Mouse (Mus musculus): ENCODE results near the gene Swsap1. TPM values are rescaled to one million over a fixed set of nuclear protein-coding genes. Genes with fewer than 3 reads are reported as not detected.

The Swsap1 gene
- polyA plus RNA-seq, 1 experiment from 2014 or later = 6.2 TPM

DNA sequence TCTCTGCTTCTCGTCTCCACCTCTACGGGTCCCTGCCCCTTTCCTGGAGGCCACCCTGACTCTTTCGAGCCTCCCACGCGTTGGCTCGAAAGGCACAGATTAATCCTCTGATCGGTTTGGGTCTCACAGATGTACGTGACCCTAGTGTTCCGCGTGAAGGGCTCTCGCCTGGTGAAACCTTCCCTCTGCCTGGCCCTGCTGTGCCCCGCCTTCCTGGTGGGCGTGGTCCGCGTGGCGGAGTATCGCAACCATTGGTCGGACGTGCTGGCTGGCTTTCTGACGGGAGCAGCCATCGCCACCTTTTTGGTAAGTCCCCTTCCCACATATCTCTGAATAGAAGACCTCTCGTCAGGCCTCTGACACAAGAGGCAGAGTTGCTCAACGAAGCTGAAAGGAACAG lies 11.3 kb upstream of the Swsap1 start:
- Histone ChIP-seq H3K4me2 (ENCODE audit: low read depth, low read length) (no peak overlapping the region), H3K4me3 (ENCODE audit: low read length) (no peak overlapping the region), H3K9ac (ENCODE audit: low read length) (no peak overlapping the region), H3K27me3 (ENCODE audit: control insufficient read depth, insufficient read depth, low read depth, low read length) (peaks cover 6% of the 10 kb centered on the region; the same call in 1 of the 2 replicates), H3K27ac (ENCODE audit: low read length) (no peak overlapping the region), H3K4me1 (replicated peaks; ENCODE audit: control insufficient read depth, insufficient read depth, low read length) (no peaks in the 10 kb centered on the region), H3K9me3 (ENCODE audit: control insufficient read depth, low read length) (no peaks in the 10 kb centered on the region), H3K36me3 (ENCODE audit: control insufficient read depth, insufficient read depth, low read length) (no peaks in the 10 kb centered on the region)
- ATAC-seq (ENCODE audit: low read depth) = 0 out of 2 replicates have a peak, but pooled peaks have one; percentile 13
- WGBS = 16% methylated on average over 23 of the region's 23 CpGs

DNA sequence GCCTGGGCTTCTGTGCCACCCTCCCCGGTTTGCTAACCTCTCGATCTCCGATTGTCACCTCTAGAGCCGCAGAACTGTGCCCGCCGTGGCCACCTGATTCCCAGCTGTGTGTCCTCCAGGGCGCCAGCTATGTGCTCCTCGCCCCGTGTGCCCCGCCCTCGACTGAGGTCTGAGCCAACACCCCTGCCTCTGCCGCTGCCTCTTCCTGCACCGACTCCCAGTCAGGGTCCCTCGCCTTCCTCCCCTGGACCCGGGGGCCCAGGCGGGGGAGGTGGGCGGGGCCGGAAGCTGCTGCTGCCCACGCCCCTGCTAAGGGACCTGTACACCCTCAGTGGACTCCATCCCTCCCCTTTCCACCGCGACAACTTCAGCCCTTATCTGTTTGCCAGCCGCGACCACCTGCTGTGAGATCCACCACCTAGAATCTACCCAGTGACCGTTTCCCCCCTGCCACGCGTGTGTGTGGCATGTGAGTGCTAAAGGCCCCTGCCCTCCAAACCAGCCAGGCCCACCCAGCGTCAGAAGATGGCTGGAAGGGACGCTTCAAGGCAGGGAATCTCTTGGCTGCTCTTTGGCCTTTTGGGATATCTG lies 7.9 kb upstream of the Swsap1 start:
- Histone ChIP-seq H3K36me3 (ENCODE audit: control insufficient read depth, insufficient read depth, low read length) (no peaks in the 10 kb centered on the region), H3K4me2 (ENCODE audit: low read depth, low read length) (no peak overlapping the region), H3K9me3 (ENCODE audit: control insufficient read depth, low read length) (no peaks in the 10 kb centered on the region), H3K27ac (ENCODE audit: low read length) (no peak overlapping the region), H3K4me3 (ENCODE audit: low read length) (no peak overlapping the region), H3K27me3 (ENCODE audit: control insufficient read depth, insufficient read depth, low read depth, low read length) (peaks cover 6% of the 10 kb centered on the region; the same call in 1 of the 2 replicates), H3K9ac (ENCODE audit: low read length) (no peak overlapping the region), H3K4me1 (replicated peaks; ENCODE audit: control insufficient read depth, insufficient read depth, low read length) (no peaks in the 10 kb centered on the region)
- 0 out of 2 replicates have a peak, but pooled peaks have one; percentile 8 for ATAC-seq (ENCODE audit: low read depth)
- WGBS = 6% methylated on average over 28 of the region's 28 CpGs

DNA sequence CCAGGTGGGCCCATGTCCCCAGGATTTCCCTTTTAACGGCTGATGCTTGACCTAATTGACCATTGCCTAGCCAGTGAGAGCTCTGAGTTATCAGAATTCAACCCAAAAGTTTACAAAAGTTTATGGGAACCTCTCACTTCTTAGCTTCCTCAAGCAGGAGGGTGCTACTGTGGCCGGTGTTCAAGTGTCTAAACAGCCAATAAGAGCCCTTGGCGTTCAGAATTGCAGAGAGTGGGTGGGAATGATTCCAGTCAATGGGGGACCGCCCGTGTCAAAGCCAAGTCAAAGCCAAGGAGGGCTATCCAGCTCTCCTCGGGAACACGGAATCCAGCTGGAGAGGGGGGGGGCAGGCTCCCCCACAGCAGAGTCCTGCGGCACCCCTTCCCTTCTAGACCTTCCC lies 7.4 kb upstream of the Swsap1 start:
- no peak overlapping the region for H3K9ac ChIP-seq (ENCODE audit: low read length)
- no peaks in the 10 kb centered on the region for H3K36me3 ChIP-seq (ENCODE audit: control insufficient read depth, insufficient read depth, low read length)
- H3K27me3 ChIP-seq (ENCODE audit: control insufficient read depth, insufficient read depth, low read depth, low read length) = peaks cover 6% of the 10 kb centered on the region; the same call in 1 of the 2 replicates
- no peak overlapping the region for H3K27ac ChIP-seq (ENCODE audit: low read length)
- ATAC-seq (ENCODE audit: low read depth) = no peak
- no peaks in the 10 kb centered on the region for H3K9me3 ChIP-seq (ENCODE audit: control insufficient read depth, low read length)
- H3K4me2 ChIP-seq (ENCODE audit: low read depth, low read length) = no peak overlapping the region
- 56% methylated on average over 8 of the region's 8 CpGs for WGBS
- H3K4me1 ChIP-seq (replicated peaks; ENCODE audit: control insufficient read depth, insufficient read depth, low read length) = no peaks in the 10 kb centered on the region
- no peak overlapping the region for H3K4me3 ChIP-seq (ENCODE audit: low read length)

DNA sequence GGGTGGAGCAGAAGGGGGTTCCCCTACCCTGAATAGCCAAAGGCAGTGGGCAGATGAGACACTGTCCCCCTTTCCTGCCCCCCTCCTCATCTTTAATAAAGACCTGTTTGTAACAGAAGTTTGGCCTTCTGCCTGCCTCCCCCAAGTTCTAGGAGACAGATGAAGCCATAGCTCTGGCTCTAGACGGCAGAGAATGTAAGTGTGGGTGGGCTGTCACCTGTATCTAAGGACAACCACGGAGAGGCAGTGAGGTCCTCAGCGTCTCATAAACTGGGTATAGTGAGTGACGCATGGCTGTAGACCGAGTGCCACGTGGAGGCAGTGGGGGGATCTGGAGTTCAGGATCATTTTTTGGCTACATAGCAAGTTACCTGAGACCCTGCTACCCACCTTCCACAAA lies 6.8 kb upstream of the Swsap1 start:
- no peak for ATAC-seq (ENCODE audit: low read depth)
- WGBS = 71% methylated on average over 6 of the region's 6 CpGs
- no peak overlapping the region for H3K4me3 ChIP-seq (ENCODE audit: low read length)
- H3K9me3 ChIP-seq (ENCODE audit: control insufficient read depth, low read length) = no peaks in the 10 kb centered on the region
- H3K4me2 ChIP-seq (ENCODE audit: low read depth, low read length) = no peak overlapping the region
- H3K9ac ChIP-seq (ENCODE audit: low read length) = no peak overlapping the region
- H3K27ac ChIP-seq (ENCODE audit: low read length) = no peak overlapping the region
- no peaks in the 10 kb centered on the region for H3K4me1 ChIP-seq (replicated peaks; ENCODE audit: control insufficient read depth, insufficient read depth, low read length)
- peaks cover 6% of the 10 kb centered on the region; the same call in 1 of the 2 replicates for H3K27me3 ChIP-seq (ENCODE audit: control insufficient read depth, insufficient read depth, low read depth, low read length)
- H3K36me3 ChIP-seq (ENCODE audit: control insufficient read depth, insufficient read depth, low read length) = no peaks in the 10 kb centered on the region

GRCm38 (mm10) chr9:21950322-21950721 lies 5.2 kb upstream of the Swsap1 start:
- H3K27ac ChIP-seq (ENCODE audit: low read length) = no peak overlapping the region
- no peaks in the 10 kb centered on the region for H3K9me3 ChIP-seq (ENCODE audit: control insufficient read depth, low read length)
- 0 out of 2 replicates have a peak, but pooled peaks cover 2% of the 10 kb centered on the region for H3K4me1 ChIP-seq (replicated peaks; ENCODE audit: control insufficient read depth, insufficient read depth, low read length)
- H3K9ac ChIP-seq (ENCODE audit: low read length) = no peak overlapping the region
- peaks cover 6% of the 10 kb centered on the region; the same call in 1 of the 2 replicates for H3K27me3 ChIP-seq (ENCODE audit: control insufficient read depth, insufficient read depth, low read depth, low read length)
- no peaks in the 10 kb centered on the region for H3K36me3 ChIP-seq (ENCODE audit: control insufficient read depth, insufficient read depth, low read length)
- H3K4me2 ChIP-seq (ENCODE audit: low read depth, low read length) = no peak overlapping the region
- ATAC-seq (ENCODE audit: low read depth) = no peak
- no peak overlapping the region for H3K4me3 ChIP-seq (ENCODE audit: low read length)
- WGBS = 14% methylated on average over 11 of the region's 11 CpGs

GRCm38 (mm10) chr9:21951977-21952376 lies 3.6 kb upstream of the Swsap1 start:
- H3K36me3 ChIP-seq (ENCODE audit: control insufficient read depth, insufficient read depth, low read length) = no peaks in the 10 kb centered on the region
- no peak overlapping the region for H3K9ac ChIP-seq (ENCODE audit: low read length)
- ATAC-seq (ENCODE audit: low read depth) = no peak

GRCm38 (mm10) chr9:21953600-21953999 lies 2.0 kb upstream of the Swsap1 start:
- no peak overlapping the region for H3K9ac ChIP-seq (ENCODE audit: low read length)
- H3K27ac ChIP-seq (ENCODE audit: low read length) = no peak overlapping the region
- H3K4me1 ChIP-seq (replicated peaks; ENCODE audit: control insufficient read depth, insufficient read depth, low read length) = peaks cover 7% of the 10 kb centered on the region
- WGBS = 6% methylated on average over 3 of the region's 3 CpGs
- no peak overlapping the region for H3K4me3 ChIP-seq (ENCODE audit: low read length)
- no peaks in the 10 kb centered on the region for H3K36me3 ChIP-seq (ENCODE audit: control insufficient read depth, insufficient read depth, low read length)
- H3K9me3 ChIP-seq (ENCODE audit: control insufficient read depth, low read length) = no peaks in the 10 kb centered on the region
- H3K4me2 ChIP-seq (ENCODE audit: low read depth, low read length) = no peak overlapping the region
- ATAC-seq (ENCODE audit: low read depth) = no peak
- H3K27me3 ChIP-seq (ENCODE audit: control insufficient read depth, insufficient read depth, low read depth, low read length) = no peaks in the 10 kb centered on the region

More at GRCm38 (mm10) chr9:21951977-21952376, 3.6 kb upstream of the Swsap1 start:
- H3K4me3 ChIP-seq (ENCODE audit: low read length) = no peak overlapping the region
- peaks cover 6% of the 10 kb centered on the region; the same call in 1 of the 2 replicates for H3K27me3 ChIP-seq (ENCODE audit: control insufficient read depth, insufficient read depth, low read depth, low read length)
- no peak overlapping the region for H3K27ac ChIP-seq (ENCODE audit: low read length)
- no peak overlapping the region for H3K4me2 ChIP-seq (ENCODE audit: low read depth, low read length)
- 72% methylated on average over 3 of the region's 3 CpGs for WGBS
- H3K9me3 ChIP-seq (ENCODE audit: control insufficient read depth, low read length) = no peaks in the 10 kb centered on the region
- peaks cover 7% of the 10 kb centered on the region for H3K4me1 ChIP-seq (replicated peaks; ENCODE audit: control insufficient read depth, insufficient read depth, low read length)

- Histone ChIP-seq H3K9me3 (ENCODE audit: control insufficient read depth, low read length) (no peaks in the 10 kb centered on the region), H3K36me3 (ENCODE audit: control insufficient read depth, insufficient read depth, low read length) (no peaks in the 10 kb centered on the region), H3K27me3 (ENCODE audit: control insufficient read depth, insufficient read depth, low read depth, low read length) (no peaks in the 10 kb centered on the region), H3K27ac (ENCODE audit: low read length) (no peak overlapping the region), H3K9ac (ENCODE audit: low read length) (no peak overlapping the region), H3K4me3 (ENCODE audit: low read length) (no peak overlapping the region), H3K4me2 (ENCODE audit: low read depth, low read length) (peak overlapping the region; percentile 77; the same call in 1 of the 2 replicates), H3K4me1 (replicated peaks; ENCODE audit: control insufficient read depth, insufficient read depth, low read length) (peaks cover 7% of the 10 kb centered on the region)
- ATAC-seq (ENCODE audit: low read depth) = no peak
- WGBS = 73% methylated on average over 3 of the region's 3 CpGs
These were observed 920 bp upstream of the Swsap1 start for GRCm38 (mm10) chr9:21954635-21955034.

- peak overlapping the region; percentile 64 for H3K9ac ChIP-seq (ENCODE audit: low read length)
- 2% methylated on average over 18 of the region's 18 CpGs for WGBS
These were observed 358 bp upstream of the Swsap1 start for GRCm38 (mm10) chr9:21955225-21955569.

More at GRCm38 (mm10) chr9:21955225-21955569, 358 bp upstream of the Swsap1 start:
- Histone ChIP-seq H3K36me3 (ENCODE audit: control insufficient read depth, insufficient read depth, low read length) (no peaks in the 10 kb centered on the region), H3K4me1 (replicated peaks; ENCODE audit: control insufficient read depth, insufficient read depth, low read length) (peaks cover 8% of the 10 kb centered on the region), H3K27me3 (ENCODE audit: control insufficient read depth, insufficient read depth, low read depth, low read length) (no peaks in the 10 kb centered on the region; the same call in 1 of the 2 replicates), H3K27ac (ENCODE audit: low read length) (peak overlapping the region; percentile 95), H3K9me3 (ENCODE audit: control insufficient read depth, low read length) (no peaks in the 10 kb centered on the region), H3K4me3 (ENCODE audit: low read length) (peak overlapping the region; percentile 78), H3K4me2 (ENCODE audit: low read depth, low read length) (peak overlapping the region; percentile 77)
- peak; percentile 60 for ATAC-seq (ENCODE audit: low read depth)

Data from lung, embryonic 16.5 days (tissue).